Mouse (Mus musculus): Measurements from ENCODE around the gene Plch2. TPM values are rescaled to one million over a fixed set of nuclear protein-coding genes. Genes with fewer than 3 reads are reported as not detected.

Gene Plch2
- polyA plus RNA-seq, 1 experiment from 2014 or later = 0.43 TPM

DNA sequence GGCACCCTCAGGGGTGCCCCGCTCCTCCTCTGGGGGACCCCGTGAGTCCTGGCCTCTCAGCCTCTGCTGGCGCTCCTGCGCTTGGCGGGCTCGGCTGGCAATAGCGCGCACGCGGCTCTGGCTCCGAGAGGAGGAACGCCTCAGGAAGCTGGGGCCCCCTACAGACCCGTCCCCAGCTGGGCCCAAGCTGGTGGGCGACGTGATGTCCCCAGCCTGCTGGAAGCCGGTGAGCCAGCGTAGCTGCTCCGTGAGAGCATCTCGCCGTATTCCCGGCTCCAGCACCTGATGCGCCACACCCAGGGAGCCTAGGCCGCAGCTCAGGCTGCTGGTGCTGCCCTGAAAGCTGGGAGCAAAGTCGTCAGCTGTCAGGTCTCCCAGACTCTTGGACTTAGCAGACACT is 72.8 kb downstream of the Plch2 start:
- no peak overlapping the region for H3K9ac ChIP-seq (ENCODE audit: low read depth, low read length)
- peaks cover 23% of the 10 kb centered on the region for H3K4me1 ChIP-seq (replicated peaks; ENCODE audit: control insufficient read depth, insufficient read depth, low read length)
- peaks cover 18% of the 10 kb centered on the region for H3K36me3 ChIP-seq (ENCODE audit: control insufficient read depth, insufficient read depth, low read length)
- H3K27ac ChIP-seq (ENCODE audit: low read depth, low read length) = no peak overlapping the region
- H3K4me2 ChIP-seq = peak overlapping the region; percentile 4; the same call in 1 of the 2 replicates
- 28% methylated on average over 24 of the region's 24 CpGs for WGBS
- ATAC-seq (replicated peaks; ENCODE audit: low FRiP score) = no peak
- no peak overlapping the region for H3K4me3 ChIP-seq (ENCODE audit: low read depth, low read length)
- H3K9me3 ChIP-seq (ENCODE audit: control insufficient read depth, low read length) = no peaks in the 10 kb centered on the region
- no peak for DNase-seq (ENCODE audit: low spot score)
- no peaks in the 10 kb centered on the region; the same call in 1 of the 2 replicates for H3K27me3 ChIP-seq (replicated peaks; ENCODE audit: control insufficient read depth, insufficient read depth, low read length)

DNA sequence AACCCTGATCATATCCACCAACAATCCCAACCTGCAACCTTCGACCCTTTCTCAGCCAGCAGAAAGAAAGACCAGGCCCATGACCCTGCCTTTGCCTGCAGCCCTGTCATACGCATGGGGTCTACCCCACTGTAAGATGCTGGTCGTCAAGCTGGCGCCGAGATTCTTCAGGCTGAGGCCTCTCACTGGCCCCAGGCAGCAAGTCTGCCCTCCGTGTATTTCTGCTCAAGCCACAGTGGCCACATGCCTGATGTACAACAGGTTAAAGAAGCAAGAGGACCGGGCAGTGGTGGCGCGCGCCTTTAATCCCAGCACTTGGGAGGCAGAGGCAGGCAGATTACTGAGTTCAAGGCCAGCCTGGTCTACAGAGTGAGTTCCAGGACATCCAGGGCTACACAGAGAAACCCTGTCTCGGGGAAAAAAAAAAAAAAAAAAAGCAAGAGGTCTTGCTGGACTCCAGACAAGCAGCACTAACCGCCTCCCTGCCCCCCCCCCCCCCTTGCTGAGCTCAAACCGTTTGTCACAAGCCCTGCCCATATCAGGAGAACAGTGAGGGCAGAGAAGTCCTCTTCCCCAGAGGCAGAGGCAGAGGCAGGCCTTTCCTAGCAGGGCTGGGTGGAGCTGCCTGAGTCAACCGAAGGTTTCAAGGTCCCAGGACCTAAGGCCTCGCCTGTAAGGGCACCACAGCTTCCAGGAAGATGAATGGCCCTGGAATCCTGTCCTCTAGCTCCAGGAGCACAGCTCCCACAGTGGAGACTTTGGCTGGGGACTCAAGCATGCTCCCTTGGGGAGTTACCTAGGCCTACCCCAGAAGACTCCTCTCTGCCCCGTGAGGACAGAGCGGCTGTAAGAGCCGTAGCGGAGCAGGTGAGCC is 74.1 kb downstream of the Plch2 start:
- DNase-seq (ENCODE audit: low spot score) (no peak), ATAC-seq (replicated peaks; ENCODE audit: low FRiP score) (no peak; the same call in 1 of the 2 replicates)
- H3K9me3 ChIP-seq (ENCODE audit: control insufficient read depth, low read length) = no peaks in the 10 kb centered on the region
- H3K4me1 ChIP-seq (replicated peaks; ENCODE audit: control insufficient read depth, insufficient read depth, low read length) = peaks cover 23% of the 10 kb centered on the region
- peaks cover 31% of the 10 kb centered on the region for H3K36me3 ChIP-seq (ENCODE audit: control insufficient read depth, insufficient read depth, low read length)
- H3K27ac ChIP-seq (ENCODE audit: low read depth, low read length) = peak overlapping the region; percentile 52; the same call in 1 of the 2 replicates
- 75% methylated on average over 18 of the region's 19 CpGs for WGBS
- H3K27me3 ChIP-seq (replicated peaks; ENCODE audit: control insufficient read depth, insufficient read depth, low read length) = no peaks in the 10 kb centered on the region; the same call in 1 of the 2 replicates
- H3K9ac ChIP-seq (ENCODE audit: low read depth, low read length) = peak overlapping the region; percentile 30; the same call in 1 of the 2 replicates
- no peak overlapping the region for H3K4me2 ChIP-seq
- no peak overlapping the region for H3K4me3 ChIP-seq (ENCODE audit: low read depth, low read length)

DNA sequence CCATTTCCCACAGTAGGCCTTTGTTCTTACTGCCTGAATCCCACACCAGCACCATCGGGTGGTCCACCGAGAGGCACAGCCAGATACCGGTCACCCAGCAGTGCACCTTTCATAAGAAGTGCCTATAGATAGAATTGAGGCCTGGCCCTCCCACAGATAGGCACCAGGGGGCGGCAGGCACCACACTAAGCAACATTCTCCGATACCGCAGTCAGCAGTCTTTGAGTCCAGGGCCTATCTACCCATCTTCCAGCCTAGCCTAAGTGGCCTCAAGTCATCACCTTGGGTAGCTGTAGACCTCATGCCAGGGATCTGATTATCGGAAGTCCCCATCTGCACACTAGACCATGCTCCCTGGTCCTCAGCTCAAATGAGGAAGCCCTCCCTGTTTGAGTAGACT is 75.1 kb downstream of the Plch2 start:
- no peak overlapping the region for H3K4me3 ChIP-seq (ENCODE audit: low read depth, low read length)
- ATAC-seq (replicated peaks; ENCODE audit: low FRiP score) = peak; percentile 53
- peak overlapping the region; percentile 30; the same call in 1 of the 2 replicates for H3K9ac ChIP-seq (ENCODE audit: low read depth, low read length)
- peaks cover 39% of the 10 kb centered on the region for H3K36me3 ChIP-seq (ENCODE audit: control insufficient read depth, insufficient read depth, low read length)
- H3K4me2 ChIP-seq = no peak overlapping the region
- 42% methylated on average over 7 of the region's 7 CpGs for WGBS
- H3K9me3 ChIP-seq (ENCODE audit: control insufficient read depth, low read length) = no peaks in the 10 kb centered on the region
- H3K4me1 ChIP-seq (replicated peaks; ENCODE audit: control insufficient read depth, insufficient read depth, low read length) = peaks cover 23% of the 10 kb centered on the region
- H3K27ac ChIP-seq (ENCODE audit: low read depth, low read length) = peak overlapping the region; percentile 0; the same call in 1 of the 2 replicates
- H3K27me3 ChIP-seq (replicated peaks; ENCODE audit: control insufficient read depth, insufficient read depth, low read length) = no peaks in the 10 kb centered on the region; the same call in 1 of the 2 replicates
- DNase-seq (ENCODE audit: low spot score) = peak; percentile 71

GRCm38 (mm10) chr4:154981076-154981475 is 75.5 kb downstream of the Plch2 start:
- H3K36me3 ChIP-seq (ENCODE audit: control insufficient read depth, insufficient read depth, low read length) = peaks cover 43% of the 10 kb centered on the region
- H3K27ac ChIP-seq (ENCODE audit: low read depth, low read length) = 0 out of 2 replicates have a peak overlapping the region, but pooled peaks have one; percentile 0
- H3K9ac ChIP-seq (ENCODE audit: low read depth, low read length) = no peak overlapping the region
- H3K9me3 ChIP-seq (ENCODE audit: control insufficient read depth, low read length) = no peaks in the 10 kb centered on the region
- no peak overlapping the region for H3K4me2 ChIP-seq
- 86% methylated on average over 6 of the region's 6 CpGs for WGBS
- no peak overlapping the region for H3K4me3 ChIP-seq (ENCODE audit: low read depth, low read length)
- DNase-seq (ENCODE audit: low spot score) (no peak), ATAC-seq (replicated peaks; ENCODE audit: low FRiP score) (peak; percentile 14; the same call in 1 of the 2 replicates)
- no peaks in the 10 kb centered on the region; the same call in 1 of the 2 replicates for H3K27me3 ChIP-seq (replicated peaks; ENCODE audit: control insufficient read depth, insufficient read depth, low read length)
- H3K4me1 ChIP-seq (replicated peaks; ENCODE audit: control insufficient read depth, insufficient read depth, low read length) = peaks cover 19% of the 10 kb centered on the region

GRCm38 (mm10) chr4:154980110-154980509 is 76.5 kb downstream of the Plch2 start:
- H3K36me3 ChIP-seq (ENCODE audit: control insufficient read depth, insufficient read depth, low read length) = peaks cover 51% of the 10 kb centered on the region
- 92% methylated on average over 4 of the region's 4 CpGs for WGBS

GRCm38 (mm10) chr4:154974163-154974611 is 82.4 kb downstream of the Plch2 start:
- H3K4me2 ChIP-seq = no peak overlapping the region
- H3K27me3 ChIP-seq (replicated peaks; ENCODE audit: control insufficient read depth, insufficient read depth, low read length) = no peaks in the 10 kb centered on the region
- no peaks in the 10 kb centered on the region for H3K9me3 ChIP-seq (ENCODE audit: control insufficient read depth, low read length)
- no peak overlapping the region for H3K27ac ChIP-seq (ENCODE audit: low read depth, low read length)
- H3K4me3 ChIP-seq (ENCODE audit: low read depth, low read length) = no peak overlapping the region
- no peaks in the 10 kb centered on the region for H3K4me1 ChIP-seq (replicated peaks; ENCODE audit: control insufficient read depth, insufficient read depth, low read length)
- 89% methylated on average over 11 of the region's 11 CpGs for WGBS
- DNase-seq (ENCODE audit: low spot score) (no peak), ATAC-seq (replicated peaks; ENCODE audit: low FRiP score) (no peak)
- H3K36me3 ChIP-seq (ENCODE audit: control insufficient read depth, insufficient read depth, low read length) = peaks cover 94% of the 10 kb centered on the region
- H3K9ac ChIP-seq (ENCODE audit: low read depth, low read length) = no peak overlapping the region

More at GRCm38 (mm10) chr4:154980110-154980509, 76.5 kb downstream of the Plch2 start:
- no peak for DNase-seq (ENCODE audit: low spot score)
- Histone ChIP-seq H3K27me3 (replicated peaks; ENCODE audit: control insufficient read depth, insufficient read depth, low read length) (no peaks in the 10 kb centered on the region; the same call in 1 of the 2 replicates), H3K4me2 (no peak overlapping the region), H3K4me3 (ENCODE audit: low read depth, low read length) (no peak overlapping the region), H3K27ac (ENCODE audit: low read depth, low read length) (no peak overlapping the region), H3K4me1 (replicated peaks; ENCODE audit: control insufficient read depth, insufficient read depth, low read length) (peaks cover 17% of the 10 kb centered on the region), H3K9me3 (ENCODE audit: control insufficient read depth, low read length) (no peaks in the 10 kb centered on the region), H3K9ac (ENCODE audit: low read depth, low read length) (no peak overlapping the region)
- no peak for ATAC-seq (replicated peaks; ENCODE audit: low FRiP score)

DNA sequence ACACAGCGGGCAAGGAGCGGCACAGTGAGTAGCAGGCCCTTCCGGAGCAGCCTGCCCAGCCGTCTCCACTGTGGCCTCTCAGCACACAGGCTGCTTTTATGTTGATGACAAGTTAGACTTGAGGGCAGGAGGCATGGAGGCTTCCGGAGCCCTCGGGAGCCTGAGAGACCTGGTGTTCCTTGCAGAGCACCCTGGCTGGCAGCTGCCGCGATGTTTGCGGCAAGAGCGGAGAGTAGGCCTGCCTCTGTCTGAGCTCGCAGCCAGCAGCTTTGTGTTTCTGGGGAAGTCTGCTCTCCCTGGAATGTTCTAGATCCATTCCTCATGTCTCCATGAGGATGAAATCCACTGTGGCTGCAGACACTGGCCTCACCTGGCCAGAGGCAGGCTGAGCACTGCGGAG is 84.0 kb downstream of the Plch2 start:
- Histone ChIP-seq H3K9me3 (ENCODE audit: control insufficient read depth, low read length) (no peaks in the 10 kb centered on the region), H3K27me3 (replicated peaks; ENCODE audit: control insufficient read depth, insufficient read depth, low read length) (no peaks in the 10 kb centered on the region), H3K27ac (ENCODE audit: low read depth, low read length) (no peak overlapping the region), H3K36me3 (ENCODE audit: control insufficient read depth, insufficient read depth, low read length) (peaks cover 82% of the 10 kb centered on the region), H3K4me2 (no peak overlapping the region), H3K4me1 (replicated peaks; ENCODE audit: control insufficient read depth, insufficient read depth, low read length) (no peaks in the 10 kb centered on the region), H3K4me3 (ENCODE audit: low read depth, low read length) (no peak overlapping the region; the same call in 1 of the 2 replicates), H3K9ac (ENCODE audit: low read depth, low read length) (no peak overlapping the region)
- 94% methylated on average over 12 of the region's 12 CpGs for WGBS
- DNase-seq (ENCODE audit: low spot score) (no peak), ATAC-seq (replicated peaks; ENCODE audit: low FRiP score) (no peak)

GRCm38 (mm10) chr4:154967173-154967572 is 89.4 kb downstream of the Plch2 start:
- Histone ChIP-seq H3K27ac (ENCODE audit: low read depth, low read length) (no peak overlapping the region), H3K9me3 (ENCODE audit: control insufficient read depth, low read length) (no peaks in the 10 kb centered on the region), H3K27me3 (replicated peaks; ENCODE audit: control insufficient read depth, insufficient read depth, low read length) (peaks cover 14% of the 10 kb centered on the region), H3K4me2 (no peak overlapping the region), H3K9ac (ENCODE audit: low read depth, low read length) (no peak overlapping the region), H3K4me1 (replicated peaks; ENCODE audit: control insufficient read depth, insufficient read depth, low read length) (peaks cover 20% of the 10 kb centered on the region), H3K36me3 (ENCODE audit: control insufficient read depth, insufficient read depth, low read length) (peaks cover 37% of the 10 kb centered on the region), H3K4me3 (ENCODE audit: low read depth, low read length) (no peak overlapping the region)
- no peak for ATAC-seq (replicated peaks; ENCODE audit: low FRiP score)
- 61% methylated on average over 5 of the region's 5 CpGs for WGBS
- DNase-seq (ENCODE audit: low spot score) = no peak
